Mouse (Mus musculus): ENCODE data around the gene Gm28539. TPM values are rescaled to one million over a fixed set of nuclear protein-coding genes. Genes with fewer than 3 reads are reported as not detected.

The Gm28539 gene
- total and polyA plus RNA-seq, 3 experiments, result 2.9 to 13.9 TPM; not detected in 1

GRCm38 (mm10) chr16:18952813-18953212 is 116.4 kb downstream of the Gm28539 start:
- H3K9ac ChIP-seq (ENCODE audit: control insufficient read depth, low read depth, low read length, poor library complexity, severe bottlenecking), result no peak overlapping the region
- no peaks in the 10 kb centered on the region for H3K9me3 ChIP-seq (replicated peaks; ENCODE audit: insufficient read depth, low read length)
- H3K4me3 ChIP-seq (ENCODE audit: control insufficient read depth in 1 of 2, insufficient read depth in 1 of 2, low read depth in 2 of 2, low read length in 2 of 2), result no peak overlapping the region
- no peak for DNase-seq (ENCODE audit: low read depth, low spot score)
- peaks cover 0 to 45% of the 10 kb centered on the region in 2 experiments; a peak in 2 of 4 replicates for H3K36me3 ChIP-seq (ENCODE audit: control insufficient read depth in 1 of 2, insufficient read depth in 2 of 2, low read length in 2 of 2)
- no peaks in the 10 kb centered on the region for H3K79me2 ChIP-seq (ENCODE audit: control insufficient read depth, insufficient read depth, low read length, poor library complexity)
- TF ChIP-seq MYB (IDR thresholded peaks at IDR 0.05; ENCODE audit: low read depth, low read length) (no peak), POLR2A (IDR thresholded peaks at IDR 0.05; ENCODE audit: control insufficient read depth in 1 of 2, insufficient read depth in 1 of 2, low read depth in 1 of 2, low read length in 2 of 2, poor library complexity in 1 of 2) (no peak)
- no peaks in the 10 kb centered on the region for H3K4me1 ChIP-seq (ENCODE audit: control insufficient read depth in 1 of 2, insufficient read depth in 2 of 2, low read length in 2 of 2)
- H3K27ac ChIP-seq (ENCODE audit: control insufficient read depth, low read depth, low read length), result no peak overlapping the region
- H3K27me3 ChIP-seq (ENCODE audit: control insufficient read depth in 1 of 2, insufficient read depth in 2 of 2, low read length in 2 of 2), result no peaks in the 10 kb centered on the region

GRCm38 (mm10) chr16:18955070-18955469 is 118.7 kb downstream of the Gm28539 start:
- H3K9me3 ChIP-seq (replicated peaks; ENCODE audit: insufficient read depth, low read length), result no peaks in the 10 kb centered on the region

GRCm38 (mm10) chr16:18963486-18963885 is 127.1 kb downstream of the Gm28539 start:
- no peaks in the 10 kb centered on the region for H3K79me2 ChIP-seq (ENCODE audit: control insufficient read depth, insufficient read depth, low read length, poor library complexity)
- no peak overlapping the region for H3K27ac ChIP-seq (ENCODE audit: control insufficient read depth, low read depth, low read length)
- DNase-seq (ENCODE audit: low read depth, low spot score), result no peak
- peaks cover 3 to 26% of the 10 kb centered on the region in 2 experiments; a peak in 3 of 4 replicates for H3K36me3 ChIP-seq (ENCODE audit: control insufficient read depth in 1 of 2, insufficient read depth in 2 of 2, low read length in 2 of 2)
- H3K9me3 ChIP-seq (replicated peaks; ENCODE audit: insufficient read depth, low read length), result no peaks in the 10 kb centered on the region
- no peaks in the 10 kb centered on the region; a peak in 1 of 4 replicates for H3K4me1 ChIP-seq (ENCODE audit: control insufficient read depth in 1 of 2, insufficient read depth in 2 of 2, low read length in 2 of 2)
- H3K9ac ChIP-seq (ENCODE audit: control insufficient read depth, low read depth, low read length, poor library complexity, severe bottlenecking), result no peak overlapping the region
- H3K27me3 ChIP-seq (ENCODE audit: control insufficient read depth in 1 of 2, insufficient read depth in 2 of 2, low read length in 2 of 2), result no peaks in the 10 kb centered on the region
- no peak overlapping the region for H3K4me3 ChIP-seq (ENCODE audit: control insufficient read depth in 1 of 2, insufficient read depth in 1 of 2, low read depth in 2 of 2, low read length in 2 of 2)
- TF ChIP-seq KAT2A (conservative IDR thresholded peaks at IDR 0.05; ENCODE audit: low read depth, low read length) (no peak), NRF1 (IDR thresholded peaks at IDR 0.05; ENCODE audit: insufficient read depth, low read depth, low read length, poor library complexity, severe bottlenecking) (no peak), SMC3 (IDR thresholded peaks at IDR 0.05; ENCODE audit: low read depth, low read length) (no peak), MYC (IDR thresholded peaks at IDR 0.05; ENCODE audit: low read depth, low read length) (no peak), TCF12 (IDR thresholded peaks at IDR 0.05; ENCODE audit: low read depth, low read length) (no peak), RAD21 (IDR thresholded peaks at IDR 0.05; ENCODE audit: low read depth, low read length) (no peak), BHLHE40 (IDR thresholded peaks at IDR 0.05; ENCODE audit: borderline replicate concordance, low read depth, low read length) (no peak), MAZ (IDR thresholded peaks at IDR 0.05; ENCODE audit: low read depth, low read length) (no peak), HCFC1 (IDR thresholded peaks at IDR 0.05; ENCODE audit: low read depth, low read length) (no peak), JUND (IDR thresholded peaks at IDR 0.05; ENCODE audit: low read depth, low read length) (no peak), ETS1 (IDR thresholded peaks at IDR 0.05; ENCODE audit: low read depth, low read length) (no peak), CHD2 (IDR thresholded peaks at IDR 0.05; ENCODE audit: low read length) (no peak), MEF2A (IDR thresholded peaks at IDR 0.05; ENCODE audit: extremely low read depth, insufficient replicate concordance, low read depth, low read length, poor library complexity, severe bottlenecking) (no peak), UBTF (IDR thresholded peaks at IDR 0.05; ENCODE audit: borderline replicate concordance, insufficient read depth, low read depth, low read length) (no peak), USF1 (IDR thresholded peaks at IDR 0.05; ENCODE audit: low read depth, low read length) (no peak), RCOR1 (IDR thresholded peaks at IDR 0.05; ENCODE audit: low read depth, low read length) (no peak), ZNF384 (IDR thresholded peaks at IDR 0.05; ENCODE audit: low read depth, low read length) (no peak)

More at GRCm38 (mm10) chr16:18955070-18955469, 118.7 kb downstream of the Gm28539 start:
- no peak for DNase-seq (ENCODE audit: low read depth, low spot score)
- Histone ChIP-seq H3K4me1 (ENCODE audit: control insufficient read depth in 1 of 2, insufficient read depth in 2 of 2, low read length in 2 of 2) (no peaks in the 10 kb centered on the region), H3K4me3 (ENCODE audit: control insufficient read depth in 1 of 2, insufficient read depth in 1 of 2, low read depth in 2 of 2, low read length in 2 of 2) (no peak overlapping the region), H3K9ac (ENCODE audit: control insufficient read depth, low read depth, low read length, poor library complexity, severe bottlenecking) (no peak overlapping the region), H3K36me3 (ENCODE audit: control insufficient read depth in 1 of 2, insufficient read depth in 2 of 2, low read length in 2 of 2) (peaks cover 0 to 43% of the 10 kb centered on the region in 2 experiments; a peak in 2 of 4 replicates), H3K79me2 (ENCODE audit: control insufficient read depth, insufficient read depth, low read length, poor library complexity) (no peaks in the 10 kb centered on the region), H3K27me3 (ENCODE audit: control insufficient read depth in 1 of 2, insufficient read depth in 2 of 2, low read length in 2 of 2) (no peaks in the 10 kb centered on the region), H3K27ac (ENCODE audit: control insufficient read depth, low read depth, low read length) (no peak overlapping the region)
- TF ChIP-seq TBP (IDR thresholded peaks at IDR 0.05; ENCODE audit: low read depth, low read length) (no peak), ZC3H11A (IDR thresholded peaks at IDR 0.05; ENCODE audit: low read depth, low read length) (no peak), MAZ (IDR thresholded peaks at IDR 0.05; ENCODE audit: low read depth, low read length) (no peak), NELFE (IDR thresholded peaks at IDR 0.05; ENCODE audit: low read depth, low read length) (no peak), TCF12 (IDR thresholded peaks at IDR 0.05; ENCODE audit: low read depth, low read length) (no peak), EP300 (IDR thresholded peaks at IDR 0.05; ENCODE audit: low read depth in 1 of 2, low read length in 2 of 2) (no peak), ZKSCAN1 (IDR thresholded peaks at IDR 0.05; ENCODE audit: low read depth, low read length) (no peak), SMC3 (IDR thresholded peaks at IDR 0.05; ENCODE audit: low read depth, low read length) (no peak), POLR2AphosphoS2 (IDR thresholded peaks at IDR 0.05; ENCODE audit: low read length) (no peak), GATA1 (IDR thresholded peaks at IDR 0.05; ENCODE audit: low read depth, low read length) (no peak), ZNF384 (IDR thresholded peaks at IDR 0.05; ENCODE audit: low read depth, low read length) (no peak), CTCF (IDR thresholded peaks at IDR 0.05 in 2 of 3, conservative IDR thresholded peaks at IDR 0.05 in 1 of 3; ENCODE audit: control insufficient read depth in 1 of 3, insufficient read depth in 1 of 3, low read depth in 2 of 3, low read length in 3 of 3, poor library complexity in 1 of 3, severe bottlenecking in 1 of 3) (no peak), RAD21 (IDR thresholded peaks at IDR 0.05; ENCODE audit: low read depth, low read length) (no peak), MEF2A (IDR thresholded peaks at IDR 0.05; ENCODE audit: extremely low read depth, insufficient replicate concordance, low read depth, low read length, poor library complexity, severe bottlenecking) (no peak), CHD2 (IDR thresholded peaks at IDR 0.05; ENCODE audit: low read length) (no peak), SIN3A (IDR thresholded peaks at IDR 0.05; ENCODE audit: low read length) (no peak), BHLHE40 (IDR thresholded peaks at IDR 0.05; ENCODE audit: borderline replicate concordance, low read depth, low read length) (no peak), MAFK (IDR thresholded peaks at IDR 0.05; ENCODE audit: borderline replicate concordance, low read depth, low read length) (no peak), ELF1 (IDR thresholded peaks at IDR 0.05; ENCODE audit: low read depth, low read length) (no peak)
